8 mouse cellular contexts compared by ENCODE assay signal in genomic region chr5:103760425-103761131, GRCm38 (mm10).
DNase-seq lines count a peak whose midpoint lies in the region; ATAC-seq and TF ChIP-seq lines count a peak whose summit lies in the region.

No protein-coding gene starts in this region.

- TF ChIP-seq POLR2A in embryonic fibroblast, embryonic 13.5 days (IDR thresholded peaks at IDR 0.05; ENCODE audit: low read depth, low read length) = no peak

- H3K27ac ChIP-seq in embryonic fibroblast, embryonic 13.5 days (ENCODE audit: insufficient read depth, low read length) = peak overlapping the region; percentile 49
- H3K27ac ChIP-seq in limb, embryonic 11.5 days (replicated peaks; ENCODE audit: low read depth, low read length) = peak overlapping the region; percentile 72
- peak overlapping the region; percentile 71 for H3K27ac ChIP-seq in midbrain, embryonic 10.5 days (replicated peaks)

- DNase-seq in CD4-positive, CD25-positive, alpha-beta regulatory T cell, adult 2 months (ENCODE audit: low read depth, low spot score) = peak; percentile 69
- peak; percentile 68 for DNase-seq in adrenal gland, adult 8-10 months
- peak; percentile 40 for DNase-seq in heart, postnatal 4 days
- DNase-seq in limb, embryonic 11.5 days (ENCODE audit: low spot score) = peak; percentile 70
- DNase-seq in midbrain, embryonic 10.5 days (ENCODE audit: low spot score) = peak; percentile 49
- peak; percentile 72 to 74 for DNase-seq in spleen, postnatal 10 days (ENCODE audit: low spot score in 2 of 2)
- no peak for DNase-seq in MN1 (ENCODE audit: low spot score)

- H3K9me3 ChIP-seq in limb, embryonic 11.5 days (ENCODE audit: control insufficient read depth, low read length) = no peaks in the 10 kb centered on the region; the same call in 1 of the 2 replicates
- H3K9me3 ChIP-seq in midbrain, embryonic 10.5 days (replicated peaks) = peaks cover 2% of the 10 kb centered on the region; the same call in 1 of the 2 replicates

- peaks cover 27% of the 10 kb centered on the region for H3K4me1 ChIP-seq in embryonic fibroblast, embryonic 13.5 days (ENCODE audit: control insufficient read depth, insufficient read depth, low read length)
- H3K4me1 ChIP-seq in limb, embryonic 11.5 days (ENCODE audit: control insufficient read depth, insufficient read depth, low read length) = peaks cover 21% of the 10 kb centered on the region
- H3K4me1 ChIP-seq in midbrain, embryonic 10.5 days = peaks cover 45% of the 10 kb centered on the region

- peak overlapping the region; percentile 1 for H3K4me3 ChIP-seq in embryonic fibroblast, embryonic 13.5 days (ENCODE audit: insufficient read depth, low read length)
- peak overlapping the region; percentile 30 for H3K4me3 ChIP-seq in limb, embryonic 11.5 days (ENCODE audit: low read depth, low read length)
- peak overlapping the region; percentile 49 for H3K4me3 ChIP-seq in midbrain, embryonic 10.5 days

- H3K9ac ChIP-seq in limb, embryonic 11.5 days (ENCODE audit: low read length) = peak overlapping the region; percentile 64

- peak overlapping the region; percentile 80 for H3K4me2 ChIP-seq in limb, embryonic 11.5 days (ENCODE audit: low read depth, severe bottlenecking)

- ATAC-seq in limb, embryonic 11.5 days (ENCODE audit: insufficient number of reproducible peaks, low FRiP score, low TSS enrichment, low read depth) = peak; percentile 73; the same call in 1 of the 2 replicates

- TF ChIP-seq CTCF in embryonic fibroblast, embryonic 13.5 days (IDR thresholded peaks at IDR 0.05; ENCODE audit: borderline replicate concordance, insufficient read depth, low read length) = no peak

- no peaks in the 10 kb centered on the region for H3K36me3 ChIP-seq in limb, embryonic 11.5 days (ENCODE audit: control insufficient read depth, insufficient read depth, low read length)
- H3K36me3 ChIP-seq in midbrain, embryonic 10.5 days = peaks cover 3% of the 10 kb centered on the region; the same call in 1 of the 2 replicates

- 1% methylated on average over 20 of the region's 20 CpGs for WGBS in limb, embryonic 11.5 days
- WGBS in midbrain, embryonic 10.5 days = 3% methylated on average over 20 of the region's 20 CpGs

- H3K27me3 ChIP-seq in limb, embryonic 11.5 days (ENCODE audit: control insufficient read depth, insufficient read depth, low read length) = no peaks in the 10 kb centered on the region
- peaks cover 27% of the 10 kb centered on the region for H3K27me3 ChIP-seq in midbrain, embryonic 10.5 days (ENCODE audit: low read depth, poor library complexity, severe bottlenecking)
